Mouse (Mus musculus): ENCODE results near the gene Caskin1.
A peak's percentile ranks its signal among the peaks of the same experiment; 100 is the strongest.

The Caskin1 gene

GRCm38 (mm10) chr17:24496026-24496425 is 7.6 kb downstream of the Caskin1 start:
- DNase-seq, result no peak

GRCm38 (mm10) chr17:24502208-24502607 is 13.8 kb downstream of the Caskin1 start:
- peak in 1 of 2 experiments; percentile 34 for DNase-seq

- no peak for DNase-seq
Observed at GRCm38 (mm10) chr17:24504085-24504484, 15.7 kb downstream of the Caskin1 start.

GRCm38 (mm10) chr17:24505286-24505955 is 17.0 kb downstream of the Caskin1 start:
- DNase-seq, result no peak

GRCm38 (mm10) chr17:24506332-24507070 is 18.1 kb downstream of the Caskin1 start:
- DNase-seq, result no peak

- no peak for DNase-seq
Observed at GRCm38 (mm10) chr17:24507129-24507664, 18.8 kb downstream of the Caskin1 start.

- DNase-seq, result no peak
Observed at GRCm38 (mm10) chr17:24507806-24508460, 19.5 kb downstream of the Caskin1 start.

- peak; percentile 65 to 75 for DNase-seq
Observed at GRCm38 (mm10) chr17:24513609-24514008, 25.2 kb downstream of the Caskin1 start.

- peak; percentile 52 to 76 for DNase-seq
Observed at GRCm38 (mm10) chr17:24514270-24515257, 26.2 kb downstream of the Caskin1 start.

GRCm38 (mm10) chr17:24520450-24520849 is 32.0 kb downstream of the Caskin1 start:
- DNase-seq, result no peak

GRCm38 (mm10) chr17:24524734-24525133 is 36.3 kb downstream of the Caskin1 start:
- DNase-seq, result peak in 1 of 2 experiments; percentile 39

GRCm38 (mm10) chr17:24527315-24527714 is 38.9 kb downstream of the Caskin1 start:
- peak in 1 of 2 experiments; percentile 30 for DNase-seq

GRCm38 (mm10) chr17:24527723-24528559 is 39.5 kb downstream of the Caskin1 start, which contains the start of gene Traf7:
Gene Traf7, minus strand, starts transcription at chr17:24527938.
- DNase-seq, result peak; percentile 94

- DNase-seq, result peak in 1 of 2 experiments; percentile 17
Observed at GRCm38 (mm10) chr17:24528560-24528918, 40.1 kb downstream of the Caskin1 start.

- peak; percentile 64 to 78 for DNase-seq
Observed at GRCm38 (mm10) chr17:24529007-24529451, 40.6 kb downstream of the Caskin1 start.

GRCm38 (mm10) chr17:24529883-24530282 is 41.5 kb downstream of the Caskin1 start:
- peak in 1 of 2 experiments; percentile 22 for DNase-seq

GRCm38 (mm10) chr17:24530361-24531050 is 42.1 kb downstream of the Caskin1 start:
- peak in 1 of 2 experiments; percentile 20 for DNase-seq

- DNase-seq, result no peak
Observed at GRCm38 (mm10) chr17:24531064-24531463, 42.7 kb downstream of the Caskin1 start.

- DNase-seq, result no peak
Observed at GRCm38 (mm10) chr17:24532045-24532444, 43.6 kb downstream of the Caskin1 start.

Data from lung, postnatal 4 days (tissue).